Mouse (Mus musculus): Measurements from ENCODE around the gene Copg1.

DNA sequence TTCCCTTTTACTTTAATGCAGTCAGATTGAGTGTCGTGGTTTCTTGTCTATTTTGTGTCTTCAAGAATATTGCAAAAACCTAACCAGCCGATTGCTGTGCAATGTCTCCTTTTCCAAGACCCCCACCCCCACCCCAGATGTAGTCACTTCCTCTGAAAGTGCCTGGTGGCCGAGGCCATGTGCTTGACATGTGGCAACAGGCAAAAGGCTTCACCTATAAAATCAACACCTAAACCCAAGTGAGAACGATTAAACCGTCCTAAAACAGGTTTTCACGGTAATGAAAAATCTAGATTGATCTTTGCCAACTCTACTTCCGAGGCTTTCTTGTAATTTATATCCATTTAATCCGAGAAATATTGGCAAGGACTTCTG is 37.8 kb upstream of the Copg1 start:
- TF ChIP-seq POLR2A (IDR thresholded peaks at IDR 0.05; ENCODE audit: control insufficient read depth, low read depth, low read length) (no peak), CTCF (IDR thresholded peaks at IDR 0.05; ENCODE audit: control insufficient read depth, insufficient read depth, insufficient replicate concordance, low read depth, low read length) (no peak)

Measured in testis, adult 2 months (tissue).